Mouse (Mus musculus): ENCODE data around the gene Hist1h2bp. TPM values are rescaled to one million over a fixed set of nuclear protein-coding genes. Genes with fewer than 3 reads are reported as not detected.
"Not testable (repeated sequence)": the region's sequence is repeated elsewhere in the genome, so short reads cannot be mapped to it uniquely, and the experiment has no call there.

Hist1h2bp gene
- polyA plus RNA-seq (2016; fragmentation: Nextera tagmentation; extraction: Ambion mirVana), result 1.9 and 2.4 TPM in 2 replicates

DNA sequence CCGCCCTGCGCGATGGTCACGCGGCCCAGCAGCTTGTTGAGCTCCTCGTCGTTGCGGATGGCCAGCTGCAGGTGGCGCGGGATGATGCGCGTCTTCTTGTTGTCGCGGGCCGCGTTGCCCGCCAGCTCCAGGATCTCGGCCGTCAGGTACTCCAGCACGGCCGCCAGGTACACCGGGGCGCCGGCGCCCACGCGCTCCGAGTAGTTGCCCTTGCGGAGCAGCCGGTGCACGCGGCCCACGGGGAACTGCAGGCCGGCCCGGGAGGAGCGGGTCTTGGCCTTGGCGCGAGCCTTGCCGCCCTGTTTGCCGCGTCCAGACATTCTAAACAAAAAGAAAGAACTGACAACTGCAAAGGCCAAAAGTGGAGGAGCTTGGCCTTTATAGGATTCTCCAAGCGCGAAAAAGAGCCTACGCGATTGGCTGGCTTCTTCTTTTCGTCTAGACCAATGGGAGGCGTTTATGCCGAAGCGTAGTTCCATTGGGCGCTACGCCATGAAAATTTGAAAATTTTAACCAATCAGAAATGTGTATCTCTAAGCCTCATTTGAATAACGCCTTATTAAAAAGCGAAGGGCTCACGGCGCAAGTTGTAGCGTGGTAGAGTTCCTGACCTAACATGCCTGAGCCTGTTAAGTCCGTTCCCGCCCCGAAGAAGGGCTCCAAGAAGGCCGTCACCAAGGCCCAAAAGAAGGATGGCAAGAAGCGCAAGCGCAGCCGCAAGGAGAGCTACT lies at the start of gene Hist1h2bp, which contains the start of gene Hist1h2an:
Gene Hist1h2bp (plus strand): TSS at position 563 of the 731 bp plus-strand sequence.
Gene Hist1h2an (minus strand): TSS at position 320 of the 731 bp plus-strand sequence.
- Histone ChIP-seq H3K4me1 (peaks cover 39% of the 10 kb centered on the region), H3K4me3 (peak within 1 kb of the TSS; percentile 38), H3K9ac (replicated peaks) (peak within 1 kb of the TSS; percentile 49), H3K27ac (replicated peaks) (peak within 1 kb of the TSS; percentile 85), H3K4me2 (replicated peaks) (peak within 1 kb of the TSS; percentile 50)
- H3K27me3 ChIP-seq, H3K9me3 ChIP-seq, H3K36me3 ChIP-seq: not testable (repeated sequence)
- peak; percentile 95 for ATAC-seq (ENCODE audit: low FRiP score, low read depth)
- under 1% methylated on average over 38 of the region's 63 CpGs for WGBS

- Histone ChIP-seq H3K4me1 (peaks cover 16% of the 10 kb centered on the region), H3K9me3 (no peaks in the 10 kb centered on the region), H3K9ac (replicated peaks) (no peak overlapping the region), H3K36me3 (no peaks in the 10 kb centered on the region), H3K4me2 (replicated peaks) (no peak overlapping the region), H3K27me3 (no peaks in the 10 kb centered on the region), H3K4me3 (no peak overlapping the region), H3K27ac (replicated peaks) (no peak overlapping the region)
- 96% methylated on average over 1 of the region's 1 CpGs for WGBS
- ATAC-seq (ENCODE audit: low FRiP score, low read depth), result no peak
Observed at GRCm38 (mm10) chr13:21745006-21745405, 42.3 kb upstream of the Hist1h2bp start.

DNA sequence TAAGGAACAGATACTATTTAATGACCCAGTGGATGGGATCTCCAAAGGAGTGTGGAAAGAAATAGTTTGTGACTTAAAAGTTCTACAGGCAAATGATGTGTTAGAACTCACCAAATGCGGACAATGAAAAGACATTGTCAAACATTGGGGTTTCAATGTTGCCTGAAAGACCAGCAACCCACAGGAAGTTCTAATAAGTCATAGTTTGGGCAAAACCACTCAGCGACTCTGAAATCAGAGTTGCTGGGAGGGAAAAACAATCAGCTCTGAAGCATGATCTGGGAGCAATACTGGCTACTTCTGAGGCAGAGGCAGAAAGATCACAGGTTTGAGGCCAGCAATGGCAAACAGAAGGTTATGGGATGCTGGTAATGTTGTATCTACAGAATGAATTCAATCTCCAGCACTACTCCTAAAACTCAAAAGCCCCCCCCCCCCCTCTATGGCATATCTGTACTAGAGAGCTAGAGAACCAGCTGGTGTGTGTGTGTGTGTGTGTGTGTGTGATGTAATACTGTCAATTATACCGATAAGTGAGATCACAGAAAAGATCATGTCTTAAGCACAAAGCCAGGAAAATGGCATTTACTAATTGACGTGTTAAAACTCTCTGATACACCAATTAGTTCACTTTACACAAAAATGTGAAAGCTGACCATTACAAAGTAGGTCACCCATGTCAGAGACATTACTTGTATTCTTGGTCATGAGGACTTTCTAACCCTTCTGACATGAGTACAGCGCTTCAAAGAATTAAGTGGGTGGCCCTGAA lies 37.7 kb upstream of the Hist1h2bp start:
- peak overlapping the region; percentile 86 for H3K4me2 ChIP-seq (replicated peaks)
- no peaks in the 10 kb centered on the region for H3K27me3 ChIP-seq
- 6% methylated on average over 5 of the region's 5 CpGs for WGBS
- H3K9ac ChIP-seq (replicated peaks), result peak overlapping the region; percentile 71
- peaks cover 26% of the 10 kb centered on the region for H3K4me1 ChIP-seq
- no peak for ATAC-seq (ENCODE audit: low FRiP score, low read depth)
- no peaks in the 10 kb centered on the region for H3K36me3 ChIP-seq
- H3K9me3 ChIP-seq, result no peaks in the 10 kb centered on the region
- peak overlapping the region; percentile 94 for H3K27ac ChIP-seq (replicated peaks)
- peak overlapping the region; percentile 56 for H3K4me3 ChIP-seq

DNA sequence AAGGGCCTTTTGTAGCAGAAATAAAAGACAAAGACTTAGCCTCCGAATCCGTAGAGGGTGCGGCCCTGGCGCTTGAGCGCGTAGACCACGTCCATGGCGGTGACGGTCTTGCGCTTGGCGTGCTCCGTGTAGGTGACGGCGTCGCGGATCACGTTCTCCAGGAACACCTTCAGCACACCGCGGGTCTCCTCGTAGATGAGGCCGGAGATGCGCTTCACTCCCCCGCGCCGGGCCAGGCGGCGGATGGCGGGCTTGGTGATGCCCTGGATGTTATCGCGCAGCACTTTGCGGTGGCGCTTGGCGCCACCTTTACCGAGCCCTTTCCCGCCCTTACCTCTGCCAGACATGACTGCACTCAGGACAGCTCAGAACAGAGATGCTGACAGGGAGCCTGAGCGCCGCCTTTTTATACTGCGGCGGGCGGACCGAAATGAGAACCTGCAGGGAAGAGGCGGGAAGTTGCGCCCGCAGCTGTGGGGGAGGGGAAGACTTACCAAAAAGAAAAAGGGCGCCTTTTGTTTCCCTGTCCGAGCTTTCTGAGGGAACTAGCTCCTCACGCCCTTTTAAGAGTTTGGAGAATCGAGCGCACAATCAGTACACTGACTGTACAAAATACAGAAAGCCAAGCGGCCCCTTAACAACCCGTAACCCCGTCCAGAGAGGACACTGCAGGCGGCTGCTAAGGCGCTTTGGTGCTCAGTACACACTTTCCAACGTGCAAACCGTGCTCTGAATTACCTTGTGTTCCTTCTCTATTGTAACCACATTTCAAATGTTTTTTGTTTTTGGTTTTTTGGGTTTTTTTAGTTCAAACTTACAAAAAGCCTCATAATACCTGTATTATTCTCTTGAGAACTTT lies 36.9 kb upstream of the Hist1h2bp start, which contains the start of gene Hist1h4k:
Gene Hist1h4k (minus strand): TSS at position 347 of the 859 bp plus-strand sequence.
- H3K27me3 ChIP-seq, result not testable (repeated sequence)
- WGBS, result 0% methylated on average over 50 of the region's 56 CpGs
- peak; percentile 85 for ATAC-seq (ENCODE audit: low FRiP score, low read depth)

DNA sequence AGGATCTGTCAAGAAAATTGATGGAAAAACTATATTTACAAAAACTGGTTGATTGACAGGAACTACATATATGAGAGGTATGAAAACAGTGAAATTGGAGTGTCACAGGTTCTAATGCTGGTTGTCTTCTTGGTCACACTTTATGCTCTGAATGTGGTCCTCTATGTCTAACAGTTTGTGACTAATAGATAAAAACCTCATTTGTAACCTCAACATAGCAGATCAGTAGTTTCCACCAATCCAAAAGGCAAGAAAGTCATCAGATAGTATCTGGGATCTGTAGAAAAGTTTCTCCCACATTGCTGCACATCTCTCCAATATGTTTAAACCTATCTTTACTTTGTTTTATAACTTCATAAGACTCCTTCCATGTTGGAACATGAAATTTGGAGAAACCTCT lies 35.8 kb upstream of the Hist1h2bp start:
- no peaks in the 10 kb centered on the region for H3K9me3 ChIP-seq
- no peak overlapping the region for H3K4me3 ChIP-seq
- H3K27me3 ChIP-seq, result no peaks in the 10 kb centered on the region
- no peaks in the 10 kb centered on the region for H3K36me3 ChIP-seq
- H3K4me2 ChIP-seq (replicated peaks), result no peak overlapping the region
- no peak overlapping the region for H3K9ac ChIP-seq (replicated peaks)
- H3K27ac ChIP-seq (replicated peaks), result peak overlapping the region; percentile 95; the same call in 1 of the 2 replicates
- no peak for ATAC-seq (ENCODE audit: low FRiP score, low read depth)
- H3K4me1 ChIP-seq, result peaks cover 28% of the 10 kb centered on the region

More for the DNA sequence above, 36.9 kb upstream of the Hist1h2bp start, which contains the start of gene Hist1h4k:
- H3K36me3 ChIP-seq, H3K9me3 ChIP-seq: not testable (repeated sequence)
- Histone ChIP-seq H3K4me1 (peaks cover 28% of the 10 kb centered on the region), H3K4me2 (replicated peaks) (peak within 1 kb of the TSS; percentile 86), H3K9ac (replicated peaks) (peak within 1 kb of the TSS; percentile 71), H3K4me3 (peak within 1 kb of the TSS; percentile 56), H3K27ac (replicated peaks) (peak within 1 kb of the TSS; percentile 95)

- H3K4me3 ChIP-seq, result no peak overlapping the region
Observed at GRCm38 (mm10) chr13:21751827-21752226, 35.4 kb upstream of the Hist1h2bp start.

DNA sequence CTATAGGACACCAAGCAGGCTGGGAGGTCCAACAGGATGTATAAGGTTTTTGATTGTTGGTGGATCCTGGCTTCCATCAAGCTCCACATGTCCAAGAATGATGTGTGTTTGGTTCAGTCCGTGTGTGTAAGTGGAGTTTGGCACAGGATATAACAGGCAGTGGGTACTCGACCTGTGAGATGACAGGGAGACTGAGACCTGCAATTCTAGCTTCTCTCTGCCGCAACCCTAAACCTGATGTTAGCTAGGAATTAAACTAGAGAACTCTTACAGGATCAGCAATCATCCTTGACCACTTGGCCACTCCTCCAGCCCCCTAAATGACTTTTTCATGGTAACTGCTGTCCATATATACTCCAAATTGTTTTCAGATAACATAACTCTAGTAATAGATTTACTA lies 34.9 kb upstream of the Hist1h2bp start:
- Histone ChIP-seq H3K4me1 (peaks cover 27% of the 10 kb centered on the region), H3K27me3 (no peaks in the 10 kb centered on the region), H3K9me3 (no peaks in the 10 kb centered on the region), H3K9ac (replicated peaks) (0 out of 2 replicates have a peak overlapping the region, but pooled peaks have one; percentile 24), H3K4me3 (no peak overlapping the region), H3K4me2 (replicated peaks) (peak overlapping the region; percentile 71), H3K36me3 (no peaks in the 10 kb centered on the region), H3K27ac (replicated peaks) (peak overlapping the region; percentile 95)
- WGBS, result 39% methylated on average over 3 of the region's 3 CpGs
- no peak for ATAC-seq (ENCODE audit: low FRiP score, low read depth)

More at GRCm38 (mm10) chr13:21751827-21752226, 35.4 kb upstream of the Hist1h2bp start:
- WGBS, result 78% methylated on average over 3 of the region's 3 CpGs
- H3K36me3 ChIP-seq, result no peaks in the 10 kb centered on the region
- no peak for ATAC-seq (ENCODE audit: low FRiP score, low read depth)
- H3K9ac ChIP-seq (replicated peaks), result no peak overlapping the region
- no peaks in the 10 kb centered on the region for H3K27me3 ChIP-seq
- H3K27ac ChIP-seq (replicated peaks), result peak overlapping the region; percentile 95
- peaks cover 28% of the 10 kb centered on the region for H3K4me1 ChIP-seq
- H3K4me2 ChIP-seq (replicated peaks), result no peak overlapping the region; the same call in 1 of the 2 replicates
- no peaks in the 10 kb centered on the region for H3K9me3 ChIP-seq

- Histone ChIP-seq H3K4me3 (peak overlapping the region; percentile 47), H3K36me3 (no peaks in the 10 kb centered on the region), H3K4me1 (peaks cover 24% of the 10 kb centered on the region), H3K9me3 (no peaks in the 10 kb centered on the region), H3K27me3 (no peaks in the 10 kb centered on the region), H3K9ac (replicated peaks) (peak overlapping the region; percentile 60), H3K4me2 (replicated peaks) (peak overlapping the region; percentile 71), H3K27ac (replicated peaks) (peak overlapping the region; percentile 95)
- 4% methylated on average over 10 of the region's 10 CpGs for WGBS
- ATAC-seq (ENCODE audit: low FRiP score, low read depth), result no peak
Observed at GRCm38 (mm10) chr13:21753051-21753523, 34.2 kb upstream of the Hist1h2bp start.

- H3K9me3 ChIP-seq, H3K27me3 ChIP-seq, H3K36me3 ChIP-seq: not testable (repeated sequence)
- Histone ChIP-seq H3K4me3 (peak within 1 kb of the TSS; percentile 47), H3K4me1 (peaks cover 21% of the 10 kb centered on the region), H3K4me2 (replicated peaks) (peak within 1 kb of the TSS; percentile 71), H3K27ac (replicated peaks) (peak within 1 kb of the TSS; percentile 95), H3K9ac (replicated peaks) (peak within 1 kb of the TSS; percentile 60)
- peak; percentile 93 for ATAC-seq (ENCODE audit: low FRiP score, low read depth)
- WGBS, result 0% methylated on average over 44 of the region's 50 CpGs
Observed at GRCm38 (mm10) chr13:21753524-21754285, 33.6 kb upstream of the Hist1h2bp start, which contains the start of the genes Hist1h2ak and Hist1h2bn. TSS of gene Hist1h2ak (minus strand) at chr13:21753827. TSS of gene Hist1h2bn (plus strand) at chr13:21754123.

GRCm38 (mm10) chr13:21754294-21755001 lies 32.8 kb upstream of the Hist1h2bp start:
- H3K36me3 ChIP-seq, H3K9me3 ChIP-seq, H3K27me3 ChIP-seq: not testable (repeated sequence)
- peak; percentile 5; the same call in 1 of the 2 replicates for ATAC-seq (ENCODE audit: low FRiP score, low read depth)
- Histone ChIP-seq H3K4me3 (peak overlapping the region; percentile 47), H3K9ac (replicated peaks) (peak overlapping the region; percentile 52), H3K4me2 (replicated peaks) (peak overlapping the region; percentile 71), H3K4me1 (peaks cover 14% of the 10 kb centered on the region), H3K27ac (replicated peaks) (peak overlapping the region; percentile 95)
- under 1% methylated on average over 23 of the region's 26 CpGs for WGBS

Measured in midbrain, embryonic 12.5 days (tissue).